Mouse (Mus musculus) embryonic facial prominence, embryonic 11.5 days (tissue): ENCODE results near the gene Anxa10. TPM values are rescaled to one million over a fixed set of nuclear protein-coding genes. Genes with fewer than 3 reads are reported as not detected.

Experiments used
- ATAC-seq: fragments of 200-750 bp; cut with Nextera tagmentation; replicated peaks from 2 replicates; pipeline ENCODE4 v1.8.0; 2017; ENCODE audit warnings: low read depth; ENCODE audit not compliant: insufficient number of reproducible peaks, low FRiP score, low TSS enrichment
- DNase-seq: peaks from one replicate; pipeline ENCODE4 v3.0.0-alpha.2; 2015; ENCODE audit warnings: low spot score
- H3K27ac ChIP-seq: fragments of 300-500 bp; sonication (generic); replicated peaks from 2 replicates; pipeline ENCODE4 v1.5.1; 2014; ENCODE audit warnings: mild to moderate bottlenecking, low read depth, low read length, control low read depth
- H3K27me3 ChIP-seq: fragments of 300-500 bp; sonication (generic); 2 replicates; pipeline ENCODE4 v1.6.1; 2014; ENCODE audit warnings: mild to moderate bottlenecking, low read length, moderate library complexity, mixed read lengths; ENCODE audit not compliant: control insufficient read depth, insufficient read depth
- H3K36me3 ChIP-seq: fragments of 300-500 bp; sonication (generic); replicated peaks from 2 replicates; pipeline ENCODE4 v1.6.1; 2014; ENCODE audit warnings: low read depth, mild to moderate bottlenecking, low read length, moderate library complexity, mixed read lengths; ENCODE audit not compliant: control insufficient read depth, insufficient read depth
- H3K4me1 ChIP-seq: fragments of 300-500 bp; sonication (generic); 2 replicates; pipeline ENCODE4 v1.6.1; 2014; ENCODE audit warnings: low read length, mixed read lengths; ENCODE audit not compliant: control insufficient read depth, insufficient read depth
- H3K4me2 ChIP-seq: fragments of 300-500 bp; sonication (generic); 2 replicates; pipeline ENCODE4 v1.6.1; 2014; ENCODE audit warnings: low read depth, mild to moderate bottlenecking, control low read depth, low read length, moderate library complexity
- H3K4me3 ChIP-seq: fragments of 300-500 bp; sonication (generic); 2 replicates; pipeline ENCODE4 v1.5.1; 2014; ENCODE audit warnings: low read depth, low read length, control low read depth
- H3K9ac ChIP-seq: fragments of 300-500 bp; sonication (generic); replicated peaks from 2 replicates; pipeline ENCODE4 v1.6.1; 2014; ENCODE audit warnings: mild to moderate bottlenecking, control low read depth, low read length
- H3K9me3 ChIP-seq: fragments of 300-500 bp; sonication (generic); replicated peaks from 2 replicates; pipeline ENCODE4 v1.6.1; 2016; ENCODE audit warnings: mild to moderate bottlenecking, low read length, inconsistent platforms, mixed read lengths; ENCODE audit not compliant: control insufficient read depth
- WGBS: fragments of 180-500 bp; shearing (Covaris S2); extraction: QIAGEN DNeasy Blood & Tissue Kit; methylation state at CpG from one replicate; pipeline ENCODE4 v1.1.7; 2014; 5-methylcytosine and 5-hydroxymethylcytosine counted together
- polyA plus RNA-seq: library from polyadenylated mRNA; unstranded; fragments of >200 nt; fragmentation: Nextera tagmentation; extraction: Ambion mirVana; gene quantifications from 2 replicates; pipeline ENCODE4 v1.2.1, GENCODE M21; 2014

Gene Anxa10
- polyA plus RNA-seq, 1 experiment from 2014 or later = not detected

DNA sequence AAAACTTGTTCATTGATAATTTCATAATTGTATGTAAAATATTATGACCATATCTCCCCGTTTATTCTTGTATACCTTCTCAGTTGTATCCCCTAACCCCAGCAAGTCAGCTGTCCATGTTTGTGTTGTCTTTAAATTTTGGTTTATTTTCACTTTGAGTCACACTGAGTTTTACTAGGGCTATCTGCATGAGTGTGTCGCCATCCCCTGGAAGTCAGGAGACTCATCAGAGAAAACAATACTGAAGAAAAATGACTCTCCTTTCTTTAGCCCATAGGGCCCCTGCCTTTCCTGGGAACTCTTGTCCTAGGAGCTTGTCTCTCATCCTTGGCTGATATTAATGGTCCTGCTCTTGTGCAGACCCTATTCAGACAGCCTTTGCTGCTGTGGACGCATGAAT, 88.6 kb downstream of the Anxa10 start:
- DNase-seq (no peak), ATAC-seq (no peak)
- Histone ChIP-seq H3K9me3 (no peaks in the 10 kb centered on the region), H3K27ac (no peak overlapping the region), H3K4me3 (no peak overlapping the region), H3K36me3 (no peaks in the 10 kb centered on the region), H3K27me3 (no peaks in the 10 kb centered on the region), H3K4me2 (no peak overlapping the region), H3K9ac (no peak overlapping the region), H3K4me1 (no peaks in the 10 kb centered on the region)
- 76% methylated on average over 3 of the region's 3 CpGs for WGBS

DNA sequence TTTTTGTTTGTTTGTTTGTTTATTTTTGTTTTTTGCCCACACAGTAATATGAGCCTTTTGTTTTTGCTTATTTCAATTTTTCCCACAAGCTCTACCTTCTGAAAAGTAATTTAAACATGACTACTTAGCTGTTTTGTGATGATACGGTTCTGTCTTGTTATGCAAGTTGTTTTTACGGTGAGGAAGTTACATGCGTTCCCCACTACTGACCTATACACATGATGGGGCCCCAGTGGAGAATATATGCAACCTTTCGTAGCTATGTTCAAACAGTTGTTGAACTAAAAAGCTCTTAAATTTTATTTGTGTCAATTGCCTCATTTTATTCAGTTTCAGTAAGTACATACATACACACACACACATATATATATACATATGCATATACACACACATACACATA, 108.4 kb downstream of the Anxa10 start:
- 93% methylated on average over 4 of the region's 4 CpGs for WGBS
- no peaks in the 10 kb centered on the region for H3K27me3 ChIP-seq
- no peak overlapping the region for H3K27ac ChIP-seq
- no peak overlapping the region for H3K4me2 ChIP-seq
- H3K4me1 ChIP-seq = no peaks in the 10 kb centered on the region
- no peaks in the 10 kb centered on the region for H3K36me3 ChIP-seq
- ATAC-seq = no peak
- H3K9me3 ChIP-seq = no peaks in the 10 kb centered on the region
- DNase-seq = no peak
- H3K9ac ChIP-seq = no peak overlapping the region
- no peak overlapping the region for H3K4me3 ChIP-seq

DNA sequence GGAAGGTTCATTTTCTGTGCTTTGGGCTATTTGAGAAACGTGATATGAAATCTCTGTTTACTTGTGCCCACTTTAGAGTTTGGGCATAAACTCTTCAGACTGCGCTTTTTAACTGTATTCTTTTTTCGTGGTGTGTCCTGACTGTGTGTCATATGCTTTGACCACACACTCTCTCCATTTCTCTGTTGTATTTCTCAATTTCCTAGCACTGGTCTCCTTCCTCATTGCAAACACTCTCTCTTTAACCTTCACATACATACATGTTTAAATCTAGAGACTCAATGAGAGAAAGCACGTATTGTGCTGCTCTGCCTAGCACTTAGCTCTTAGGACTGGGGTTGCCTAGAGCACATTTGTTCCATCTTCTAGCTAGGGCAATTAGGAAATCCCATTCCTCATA, 108.8 kb downstream of the Anxa10 start:
- WGBS = 83% methylated on average over 4 of the region's 4 CpGs
- Histone ChIP-seq H3K27me3 (no peaks in the 10 kb centered on the region), H3K9ac (no peak overlapping the region), H3K36me3 (no peaks in the 10 kb centered on the region), H3K4me2 (no peak overlapping the region), H3K4me1 (no peaks in the 10 kb centered on the region), H3K27ac (no peak overlapping the region), H3K9me3 (no peaks in the 10 kb centered on the region), H3K4me3 (no peak overlapping the region)
- ATAC-seq (no peak), DNase-seq (no peak)

Other genes starting within 250 kb of the Anxa10 start
- gene Palld, start 220.5 kb downstream of the Anxa10 start, polyA plus RNA-seq = 47.7 and 52.4 TPM in 2 replicates
- gene Ddx60, start 195.1 kb downstream of the Anxa10 start, polyA plus RNA-seq = 0.11 and 0.18 TPM in 2 replicates